Mouse (Mus musculus) stomach, postnatal 0 days (tissue): ENCODE measurements around the gene Nhsl2. TPM values are rescaled to one million over a fixed set of nuclear protein-coding genes. Genes with fewer than 3 reads are reported as not detected.

ENCODE experiments used
- ATAC-seq: fragments of 200-750 bp; cut with Nextera tagmentation; 2 replicates; pipeline ENCODE4 v1.8.0; 2017; ENCODE audit not compliant: low FRiP score, low TSS enrichment
- DNase-seq: peaks from one replicate; pipeline ENCODE4 v3.0.0-alpha.2; 2016; ENCODE audit warnings: low spot score
- H3K27ac ChIP-seq: fragments of 300-500 bp; sonication (generic); replicated peaks from 2 replicates; pipeline ENCODE4 v1.5.1; 2014; ENCODE audit warnings: mild to moderate bottlenecking, control low read depth
- H3K27me3 ChIP-seq: fragments of 300-500 bp; sonication (generic); 2 replicates; pipeline ENCODE4 v1.6.1; 2014; ENCODE audit warnings: low read length; ENCODE audit not compliant: control insufficient read depth, insufficient read depth
- H3K36me3 ChIP-seq: fragments of 300-500 bp; sonication (generic); 2 replicates; pipeline ENCODE4 v1.6.1; 2014; ENCODE audit warnings: low read length, mixed read lengths; ENCODE audit not compliant: control insufficient read depth, insufficient read depth
- H3K4me1 ChIP-seq: fragments of 300-500 bp; sonication (generic); replicated peaks from 2 replicates; pipeline ENCODE4 v1.6.1; 2014; ENCODE audit warnings: antibody characterized with exemption; ENCODE audit not compliant: control insufficient read depth, insufficient read depth
- H3K4me2 ChIP-seq: fragments of 300-500 bp; sonication (generic); replicated peaks from 2 replicates; pipeline ENCODE4 v1.6.1; 2014; ENCODE audit warnings: low read depth, mild to moderate bottlenecking, control low read depth, moderate library complexity
- H3K4me3 ChIP-seq: fragments of 300-500 bp; sonication (generic); 2 replicates; pipeline ENCODE4 v1.5.1; 2014; ENCODE audit warnings: low read depth, low read length, control low read depth
- H3K9ac ChIP-seq: fragments of 300-500 bp; sonication (generic); 2 replicates; pipeline ENCODE4 v1.6.1; 2014; ENCODE audit warnings: mild to moderate bottlenecking, low read length, control low read depth, mixed read lengths
- H3K9me3 ChIP-seq: fragments of 300-500 bp; sonication (generic); 2 replicates; pipeline ENCODE4 v1.6.1; 2016; ENCODE audit warnings: low read length; ENCODE audit not compliant: control insufficient read depth
- CTCF ChIP-seq: IDR thresholded peaks from 2 replicates; pipeline ENCODE4 v1.5.1; 2016; ENCODE audit warnings: antibody characterized with exemption, low read depth, mild to moderate bottlenecking, moderate library complexity
- EP300 ChIP-seq: optimal IDR thresholded peaks from 2 replicates; pipeline ENCODE3; 2016; ENCODE audit warnings: antibody characterized with exemption
- WGBS: fragments of 180-500 bp; shearing (Covaris S2); extraction: QIAGEN DNeasy Blood & Tissue Kit; methylation state at CpG from one replicate; pipeline ENCODE4 v1.1.7; 2014; 5-methylcytosine and 5-hydroxymethylcytosine counted together
- polyA plus RNA-seq: library from polyadenylated mRNA; unstranded; fragments of >200 nt; fragmentation: Nextera tagmentation; extraction: Ambion mirVana; gene quantifications from 2 replicates; pipeline ENCODE4 v1.2.1, GENCODE M21; 2015

Nhsl2 gene
- polyA plus RNA-seq, 1 experiment from 2014 or later, result 2.2 TPM

DNA sequence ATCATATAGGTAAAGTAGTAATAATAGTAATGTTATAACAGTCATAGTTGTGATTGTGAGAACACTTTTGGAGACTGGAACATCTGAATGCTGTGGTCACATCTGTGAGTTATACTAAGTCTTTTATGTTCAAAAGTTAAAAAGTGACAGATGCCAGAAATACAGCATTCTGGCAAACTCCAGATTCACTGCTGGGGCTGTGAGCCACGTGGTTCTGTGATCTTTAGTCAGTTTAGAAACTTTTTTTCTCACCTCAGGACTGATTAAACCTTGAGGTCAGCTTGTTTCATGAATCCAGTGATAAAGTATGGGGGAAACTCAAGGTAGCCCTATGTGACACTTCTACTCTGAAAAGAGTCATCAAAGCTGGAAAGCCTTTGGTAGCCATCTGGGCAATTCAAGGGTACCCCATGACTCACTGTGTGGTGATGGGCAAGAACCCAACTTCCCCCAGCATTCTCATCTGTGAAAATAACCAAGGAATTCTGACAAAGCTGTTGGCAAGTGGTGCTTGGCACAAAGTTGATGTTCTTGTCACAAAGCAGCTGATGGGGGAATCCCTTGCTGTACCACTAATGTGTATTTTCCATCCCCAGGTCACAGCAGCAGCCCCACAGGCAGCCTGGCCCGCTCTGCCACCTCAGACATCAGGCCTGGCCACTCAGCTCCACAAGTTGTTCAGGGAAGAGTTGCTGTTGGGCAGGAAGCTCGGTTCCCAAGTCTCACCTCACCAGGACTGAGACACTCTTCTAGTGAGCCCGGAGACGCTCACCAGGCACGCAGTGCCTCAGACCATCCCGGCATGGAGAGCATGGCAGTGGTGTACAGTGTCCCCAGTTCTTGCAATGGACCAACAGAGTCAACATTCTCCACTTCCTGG, 227.9 kb downstream of the Nhsl2 start:
- Histone ChIP-seq H3K9me3 (no peaks in the 10 kb centered on the region), H3K27ac (no peak overlapping the region), H3K4me1 (no peaks in the 10 kb centered on the region), H3K36me3 (no peaks in the 10 kb centered on the region), H3K4me2 (no peak overlapping the region), H3K27me3 (no peaks in the 10 kb centered on the region), H3K4me3 (no peak overlapping the region), H3K9ac (no peak overlapping the region)
- WGBS, result 88% methylated on average over 7 of the region's 7 CpGs
- DNase-seq, result no peak
- no peak for ATAC-seq
- no peak for TF ChIP-seq CTCF
- no peak for TF ChIP-seq EP300

DNA sequence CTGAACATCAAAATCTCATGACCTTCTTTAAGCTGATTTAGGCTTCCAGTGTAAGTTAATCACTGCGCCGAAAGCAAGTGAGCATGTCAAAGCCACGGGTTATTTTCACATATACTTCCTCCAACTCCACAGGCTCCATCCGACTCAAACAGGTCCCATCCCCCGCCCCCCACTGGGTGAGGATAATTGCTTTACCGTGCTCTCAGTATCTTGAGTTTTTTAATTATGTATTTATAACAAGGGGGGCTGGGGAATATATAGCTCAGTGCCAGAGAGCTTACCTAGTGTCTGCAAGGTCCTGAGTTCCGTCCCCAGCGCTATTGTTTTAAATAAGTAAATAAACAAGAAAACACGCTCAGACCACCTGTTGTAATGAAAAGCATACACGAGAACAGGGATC, 231.9 kb downstream of the Nhsl2 start:
- WGBS, result 49% methylated on average over 10 of the region's 10 CpGs
- no peak overlapping the region for H3K4me3 ChIP-seq
- H3K9me3 ChIP-seq, result no peaks in the 10 kb centered on the region
- no peak for DNase-seq
- no peak overlapping the region for H3K9ac ChIP-seq
- H3K4me2 ChIP-seq, result no peak overlapping the region
- no peaks in the 10 kb centered on the region for H3K36me3 ChIP-seq
- no peaks in the 10 kb centered on the region for H3K4me1 ChIP-seq
- TF ChIP-seq EP300 (no peak), CTCF (no peak)
- no peak for ATAC-seq
- no peaks in the 10 kb centered on the region for H3K27me3 ChIP-seq
- H3K27ac ChIP-seq, result no peak overlapping the region

DNA sequence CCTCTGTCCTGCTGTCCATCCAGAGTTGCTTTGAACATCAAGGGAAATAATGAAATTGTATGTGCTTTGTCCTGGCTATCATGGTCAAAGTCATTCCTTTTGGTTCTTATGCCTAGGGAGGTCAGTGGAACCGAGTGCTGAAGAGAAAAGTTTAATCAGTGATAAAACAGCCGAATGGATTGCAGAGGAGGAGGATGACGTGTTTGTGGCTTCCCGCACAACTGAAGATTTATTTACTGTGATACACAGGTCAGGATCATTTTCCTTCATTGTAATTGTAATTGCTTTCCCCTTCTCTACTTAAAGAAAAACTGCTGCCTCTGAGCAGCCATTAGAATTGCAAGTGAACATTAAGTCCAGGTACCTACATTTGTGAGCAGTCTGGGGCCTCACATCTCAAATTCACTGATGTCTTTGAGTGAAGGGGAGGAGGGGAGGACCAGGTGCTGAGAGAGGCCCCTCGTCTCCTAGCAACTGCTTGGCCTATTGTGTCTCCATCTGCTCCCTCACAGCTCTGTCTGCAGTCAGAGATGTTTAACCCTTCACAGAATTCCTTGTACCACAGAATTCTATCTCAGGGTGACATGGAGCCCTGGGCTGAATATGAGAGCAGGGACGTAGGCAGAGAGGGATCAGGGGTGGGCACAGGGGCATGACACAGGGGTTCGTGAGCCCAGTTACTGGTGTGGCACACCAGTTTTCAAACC, 232.5 kb downstream of the Nhsl2 start:
- ATAC-seq (no peak), DNase-seq (no peak)
- no peaks in the 10 kb centered on the region for H3K4me1 ChIP-seq
- H3K4me2 ChIP-seq, result no peak overlapping the region
- no peak overlapping the region for H3K4me3 ChIP-seq
- H3K27ac ChIP-seq, result no peak overlapping the region
- no peaks in the 10 kb centered on the region for H3K9me3 ChIP-seq
- no peak for TF ChIP-seq EP300
- TF ChIP-seq CTCF, result no peak
- H3K36me3 ChIP-seq, result no peaks in the 10 kb centered on the region
- WGBS, result 41% methylated on average over 7 of the region's 7 CpGs
- no peak overlapping the region for H3K9ac ChIP-seq
- H3K27me3 ChIP-seq, result no peaks in the 10 kb centered on the region

DNA sequence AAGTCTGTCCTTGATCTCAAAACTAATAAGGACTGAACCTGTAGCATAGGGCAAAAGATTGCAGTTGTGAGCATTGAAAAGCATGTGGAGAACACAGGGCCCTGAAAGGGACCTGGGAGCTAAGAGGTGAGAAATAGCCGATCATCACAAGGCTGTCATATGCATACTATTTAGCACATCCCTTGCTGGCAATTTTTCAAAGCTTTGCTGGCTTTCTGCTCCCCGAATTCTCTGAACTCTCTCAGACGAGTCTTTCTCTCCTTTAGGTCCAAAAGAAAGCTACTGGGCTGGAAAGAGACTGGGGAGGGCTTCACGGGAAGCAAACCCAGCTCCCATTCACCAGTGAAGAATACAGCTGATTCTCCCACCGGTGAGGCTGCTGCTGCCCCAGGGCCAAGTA, 233.2 kb downstream of the Nhsl2 start:
- no peak for TF ChIP-seq EP300
- TF ChIP-seq CTCF, result no peak

GRCm38 (mm10) chrX:102085798-102086443, 236.7 kb downstream of the Nhsl2 start:
- TF ChIP-seq CTCF, result no peak
- DNase-seq (no peak), ATAC-seq (peak; percentile 65; the same call in 1 of the 2 replicates)
- WGBS, result 73% methylated on average over 7 of the region's 8 CpGs
- no peaks in the 10 kb centered on the region for H3K4me1 ChIP-seq
- no peak overlapping the region for H3K27ac ChIP-seq
- H3K4me2 ChIP-seq, result no peak overlapping the region
- H3K9ac ChIP-seq, result no peak overlapping the region
- H3K9me3 ChIP-seq, result no peaks in the 10 kb centered on the region
- H3K4me3 ChIP-seq, result no peak overlapping the region
- no peaks in the 10 kb centered on the region for H3K36me3 ChIP-seq
- no peaks in the 10 kb centered on the region for H3K27me3 ChIP-seq

More for the DNA sequence above, 233.2 kb downstream of the Nhsl2 start:
- 41% methylated on average over 5 of the region's 5 CpGs for WGBS
- H3K4me3 ChIP-seq, result no peak overlapping the region
- no peaks in the 10 kb centered on the region for H3K9me3 ChIP-seq
- DNase-seq, result no peak
- H3K36me3 ChIP-seq, result no peaks in the 10 kb centered on the region
- no peak overlapping the region for H3K9ac ChIP-seq
- H3K4me2 ChIP-seq, result no peak overlapping the region
- ATAC-seq, result no peak
- H3K4me1 ChIP-seq, result no peaks in the 10 kb centered on the region
- H3K27ac ChIP-seq, result no peak overlapping the region
- no peaks in the 10 kb centered on the region for H3K27me3 ChIP-seq
